Mouse (Mus musculus) limb, embryonic 12.5 days (tissue): Measurements from ENCODE around the gene Klhl8. TPM values are rescaled to one million over a fixed set of nuclear protein-coding genes. Genes with fewer than 3 reads are reported as not detected.

ENCODE experiments used
- polyA plus RNA-seq: library from polyadenylated mRNA; unstranded; fragments of >200 nt; fragmentation: Nextera tagmentation; extraction: Ambion mirVana; gene quantifications from 2 replicates; pipeline ENCODE4 v1.2.1, GENCODE M21; 2016

Gene Klhl8
- polyA plus RNA-seq, 1 experiment from 2014 or later, result 13.8 TPM

Other genes starting within 250 kb of the Klhl8 start
- 4.6 and 7.4 TPM in 2 replicates for gene Aff1, start 218.9 kb downstream of the Klhl8 start, polyA plus RNA-seq
- not detected in 2 replicates for gene Hsd17b13, start 66.2 kb upstream of the Klhl8 start, polyA plus RNA-seq
- 2.6 and 3.0 TPM in 2 replicates for gene Hsd17b11, start 110.7 kb upstream of the Klhl8 start, polyA plus RNA-seq
- gene Nudt9, start 135.0 kb upstream of the Klhl8 start, polyA plus RNA-seq, result 65.4 and 66.1 TPM in 2 replicates
- gene Gm17660, start 166.3 kb upstream of the Klhl8 start, polyA plus RNA-seq, result not detected in 2 replicates
- gene Sparcl1, start 202.5 kb upstream of the Klhl8 start, polyA plus RNA-seq, result 27.2 and 28.2 TPM in 2 replicates